Mouse (Mus musculus) gastrocnemius, postnatal 25 days (tissue): ENCODE measurements at regions not wholly inside any gene's neighbourhood (a gene's known extent, or its start where the extent isn't known, plus 50 kb on each side); places are given as distances from the start of the nearest gene placed in this dataset.

ENCODE experiments used
- DNase-seq: peaks from one replicate; pipeline ENCODE4 v3.0.0; 2022

DNA sequence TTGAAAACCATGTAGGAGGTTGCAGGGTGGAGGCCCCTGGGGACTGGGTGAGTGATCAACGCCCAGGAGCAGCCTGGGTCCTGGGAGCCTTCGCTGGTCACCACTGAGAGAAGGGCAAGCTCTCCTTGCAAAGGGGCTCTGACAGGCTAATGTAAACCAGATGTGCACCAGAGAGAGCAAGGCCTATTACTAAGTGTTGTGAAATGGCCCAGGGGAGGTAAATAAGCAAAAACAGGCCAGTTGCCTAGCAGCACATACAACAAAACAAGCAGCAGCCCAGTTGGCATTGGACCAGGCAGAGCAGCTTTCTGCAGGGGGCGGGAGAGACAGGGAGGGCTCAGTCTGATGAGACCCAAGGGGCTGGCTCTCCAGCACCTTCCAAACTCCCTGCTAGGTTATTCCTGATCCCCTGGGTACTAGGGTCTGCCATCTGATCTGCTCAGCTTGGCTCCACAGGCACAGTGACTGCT is 239.5 kb upstream of the Fggy start:
- peak; percentile 78 for DNase-seq

DNA sequence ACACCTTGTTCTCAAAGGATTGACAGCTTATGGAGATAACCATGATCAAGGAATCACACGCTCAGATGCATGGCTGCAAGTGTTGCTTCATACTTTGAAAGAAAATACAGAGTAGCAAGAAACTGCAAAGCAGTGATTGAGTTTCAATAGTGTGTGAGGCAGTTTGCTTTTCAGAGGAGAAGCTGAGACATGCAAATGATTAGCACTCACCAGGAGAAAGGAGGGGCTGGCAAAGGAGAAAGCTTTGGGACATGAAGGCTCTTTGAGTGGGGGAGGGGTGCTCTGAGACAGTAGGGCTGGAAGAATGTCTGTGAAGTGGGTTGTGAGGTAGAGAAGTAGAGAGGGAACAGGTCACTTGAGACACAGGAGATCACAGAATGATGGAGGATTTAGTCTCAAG is 238.7 kb upstream of the Fggy start:
- no peak for DNase-seq

DNA sequence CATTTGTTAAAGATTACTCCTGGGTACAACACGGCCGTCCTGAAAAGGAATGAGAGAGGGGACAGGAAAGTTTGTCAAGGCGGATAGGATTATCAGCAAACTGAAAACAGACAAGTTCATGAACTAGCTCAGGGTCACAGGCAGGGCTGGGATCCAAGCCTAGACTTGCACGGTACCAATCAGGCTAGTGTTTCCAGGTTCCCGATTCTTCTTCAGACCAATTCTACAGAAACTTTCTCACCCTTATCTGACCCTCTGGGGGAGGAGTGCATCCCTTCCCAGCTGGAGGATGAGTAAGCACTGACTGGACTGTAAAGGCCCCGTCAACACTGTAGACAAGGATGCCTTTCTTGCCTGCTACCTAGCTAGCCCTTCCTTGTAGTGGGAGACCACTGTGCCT is 238.3 kb upstream of the Fggy start:
- no peak for DNase-seq

DNA sequence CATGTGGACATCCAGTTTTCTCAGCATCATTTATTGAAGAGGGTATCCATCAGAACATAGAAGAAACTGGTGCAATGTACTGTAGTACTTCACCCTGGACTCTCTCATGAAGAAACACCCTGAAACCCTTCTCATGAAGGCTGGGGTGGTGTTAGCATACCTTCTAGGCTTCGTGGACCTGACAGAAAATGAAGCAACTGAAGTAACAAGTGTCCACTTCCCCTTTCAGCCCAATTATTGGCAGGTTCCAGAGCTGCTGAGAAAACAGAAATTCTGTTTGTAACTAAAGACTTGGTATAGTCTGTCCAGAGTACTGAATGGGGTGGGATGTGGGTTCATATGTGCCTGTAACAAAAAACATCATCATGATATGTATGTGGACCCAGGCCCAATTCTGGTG is 231.4 kb upstream of the Fggy start:
- no peak for DNase-seq

DNA sequence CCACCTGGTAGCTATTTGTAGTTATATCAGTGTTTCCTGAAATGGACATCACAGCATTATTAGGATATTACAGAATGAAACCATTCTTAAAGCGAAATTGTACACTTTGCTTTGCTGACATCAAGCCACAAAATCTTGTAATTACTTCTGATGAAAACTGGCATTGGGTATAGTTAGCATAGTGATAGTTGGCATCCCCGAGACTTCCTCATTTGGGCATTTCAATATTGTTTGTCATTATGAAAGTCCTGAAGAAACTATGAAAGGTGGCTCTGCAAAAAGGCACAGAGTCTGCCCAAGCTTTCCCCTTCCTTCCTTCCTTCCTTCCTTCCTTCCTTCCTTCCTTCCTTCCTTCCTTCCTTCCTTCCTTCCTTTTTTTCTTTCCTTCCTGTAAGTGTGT is 217.5 kb upstream of the Fggy start:
- no peak for DNase-seq

DNA sequence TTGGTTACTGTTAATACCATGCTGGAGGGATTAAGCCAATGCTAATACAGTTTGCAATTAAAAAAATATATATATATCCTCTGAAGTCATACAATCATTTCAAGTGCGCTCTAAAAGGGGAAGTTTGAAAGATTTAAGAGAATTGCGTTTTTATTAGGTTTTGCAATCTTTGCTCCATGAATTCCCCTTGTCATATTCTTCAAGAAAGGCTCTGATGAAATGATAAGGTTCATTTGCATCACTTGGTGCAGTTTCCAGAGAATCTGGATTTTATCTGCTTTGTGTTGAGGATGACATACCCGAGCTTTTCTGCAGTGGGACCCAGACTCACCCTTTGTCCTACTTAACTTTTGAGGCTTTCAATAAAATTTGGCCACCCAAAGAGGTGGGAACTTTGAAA is 216.4 kb upstream of the Fggy start:
- DNase-seq, result no peak

DNA sequence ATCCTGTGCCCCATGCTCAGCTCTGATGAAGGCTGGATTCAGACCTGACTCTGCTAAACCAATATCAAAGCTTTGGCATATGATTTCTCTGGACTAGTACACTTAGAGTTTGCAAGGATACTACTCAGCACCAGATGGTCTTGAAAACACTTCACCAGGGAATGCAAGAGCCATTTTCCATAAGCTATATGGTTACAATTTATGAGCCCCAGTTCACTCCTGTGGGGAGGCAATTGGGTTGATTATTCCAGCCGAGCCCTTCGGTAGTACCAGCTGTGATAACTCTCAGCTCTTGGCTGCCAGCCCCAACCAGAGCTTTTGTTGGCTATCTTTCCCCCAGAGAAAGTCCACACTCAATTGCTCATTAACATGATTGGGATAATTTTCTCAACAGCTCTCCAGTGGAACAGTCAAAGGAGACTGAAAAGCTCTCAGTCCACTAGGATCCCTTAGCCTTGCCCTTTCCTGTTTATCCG is 210.5 kb upstream of the Fggy start:
- no peak for DNase-seq

DNA sequence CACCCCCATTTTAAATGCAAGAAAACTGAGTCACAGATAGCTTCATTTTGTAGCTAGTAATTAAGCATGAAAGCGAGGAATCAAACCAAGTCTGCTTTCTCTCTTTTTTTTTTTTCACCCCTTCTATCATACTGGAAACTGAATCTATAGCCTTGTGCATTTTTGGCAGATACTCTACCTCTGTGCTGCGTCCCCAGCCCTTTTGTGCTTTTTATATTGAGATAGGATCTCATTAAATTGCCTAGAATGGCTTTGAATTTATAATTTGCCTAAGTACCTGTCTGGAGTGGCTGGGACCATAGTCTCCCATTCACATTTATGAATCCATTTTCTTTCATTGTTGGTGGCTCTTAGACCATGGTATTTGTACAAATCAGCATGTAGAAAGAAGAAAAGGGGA is 209.9 kb upstream of the Fggy start:
- no peak for DNase-seq

DNA sequence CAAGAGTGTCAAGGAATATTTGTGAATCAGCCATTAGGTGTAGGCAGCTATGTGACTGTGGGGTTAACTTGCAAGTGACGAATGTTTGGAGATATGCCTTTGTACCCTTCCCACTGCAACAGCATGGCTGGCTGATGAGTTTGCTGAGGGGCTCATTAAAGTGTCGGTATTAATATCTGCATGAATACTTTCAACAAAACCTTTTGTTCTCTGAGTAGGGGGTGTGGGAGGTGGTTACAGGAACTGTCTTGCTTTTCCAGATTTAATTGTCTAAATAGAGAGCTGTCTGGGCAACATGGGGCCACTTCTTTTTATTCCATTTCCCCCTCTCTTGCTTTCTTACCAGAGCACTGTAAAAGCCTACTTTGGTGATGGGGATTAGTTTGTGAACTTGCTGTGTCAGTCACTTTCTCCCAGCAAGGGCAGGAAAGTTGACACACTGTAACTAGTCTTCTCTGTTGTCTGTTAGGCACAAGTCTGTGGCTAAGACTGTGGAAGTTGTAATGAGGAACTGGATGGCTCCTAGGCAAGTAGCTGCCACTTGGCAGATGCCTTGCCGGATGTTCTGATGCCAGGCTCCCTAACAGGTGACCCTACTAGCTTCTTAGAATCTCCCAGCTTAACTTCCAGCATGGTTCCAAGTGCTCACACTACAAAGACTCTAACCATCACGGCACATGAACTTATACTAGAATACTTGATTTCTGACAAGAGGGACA is 208.7 kb upstream of the Fggy start:
- DNase-seq, result no peak

DNA sequence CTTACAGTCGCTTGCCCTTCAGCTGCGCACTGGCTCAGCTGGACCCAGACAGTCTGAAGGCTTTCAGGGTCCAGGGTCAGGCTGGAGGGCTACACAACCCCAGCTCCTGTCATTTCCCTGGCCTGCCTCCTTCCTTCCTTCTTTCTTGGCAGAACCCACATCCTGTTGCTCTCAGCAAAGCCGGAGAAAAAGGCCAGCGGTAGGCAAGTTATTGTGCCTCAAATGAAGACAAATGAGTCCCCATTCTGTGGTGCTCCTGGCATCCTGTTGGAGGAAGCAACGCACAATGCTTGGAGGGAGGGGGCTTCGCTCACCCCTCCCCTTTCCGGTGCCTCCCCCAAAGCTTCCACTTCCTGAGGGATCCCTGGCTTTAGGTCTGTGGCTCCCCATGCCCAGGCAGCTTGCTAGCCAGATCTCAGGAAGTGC is 203.4 kb upstream of the Fggy start:
- DNase-seq, result peak; percentile 37

DNA sequence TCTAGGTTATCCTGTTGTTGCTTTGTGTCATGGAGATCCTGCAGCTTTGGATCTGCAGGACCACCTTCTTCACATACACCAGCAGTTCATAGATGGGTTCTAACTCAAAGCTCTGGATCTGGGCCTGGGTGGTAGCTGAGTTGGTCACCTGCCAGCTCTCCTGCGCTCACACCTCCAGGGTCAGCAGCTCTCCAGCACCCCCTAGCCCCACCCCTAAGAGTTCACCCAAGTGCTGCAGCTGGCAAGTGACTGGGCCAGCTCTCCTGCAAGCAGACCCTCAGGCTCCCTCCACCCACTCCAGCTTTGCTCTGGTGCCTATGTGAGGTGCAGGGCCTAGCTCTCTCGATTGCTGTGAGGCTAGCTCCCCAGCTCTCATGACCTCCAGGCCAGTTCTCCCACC is 198.6 kb upstream of the Fggy start:
- no peak for DNase-seq

DNA sequence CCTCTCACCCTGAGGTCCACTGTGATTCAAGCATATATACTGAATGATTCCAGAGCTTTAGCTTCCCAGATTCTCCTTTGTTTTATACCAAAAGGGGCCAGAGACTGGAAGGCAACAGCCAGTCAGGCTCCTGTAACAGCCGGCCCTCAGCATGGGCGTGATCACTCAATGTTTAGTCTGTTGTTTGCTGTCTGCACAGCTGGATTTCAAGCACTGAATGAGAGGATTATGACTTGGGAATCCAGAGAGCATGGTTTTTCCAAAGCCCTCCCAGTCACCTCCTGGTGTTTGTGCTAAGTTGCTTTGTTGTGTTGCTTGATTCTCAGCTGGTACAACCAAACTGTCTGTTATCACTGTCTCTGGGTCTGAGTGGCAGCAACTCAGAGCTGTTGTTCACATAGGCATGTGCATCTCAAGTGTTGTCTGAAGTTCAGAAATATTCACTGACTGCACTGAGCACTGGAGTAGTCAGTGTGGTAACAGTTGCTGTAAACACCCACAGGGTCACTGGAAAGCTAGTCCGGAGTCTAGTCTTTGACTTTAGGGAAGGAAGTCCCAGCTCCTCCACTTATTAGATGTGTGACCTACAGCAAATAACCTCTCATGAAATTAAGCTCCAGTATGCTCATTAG is 196.9 kb upstream of the Fggy start:
- no peak for DNase-seq

DNA sequence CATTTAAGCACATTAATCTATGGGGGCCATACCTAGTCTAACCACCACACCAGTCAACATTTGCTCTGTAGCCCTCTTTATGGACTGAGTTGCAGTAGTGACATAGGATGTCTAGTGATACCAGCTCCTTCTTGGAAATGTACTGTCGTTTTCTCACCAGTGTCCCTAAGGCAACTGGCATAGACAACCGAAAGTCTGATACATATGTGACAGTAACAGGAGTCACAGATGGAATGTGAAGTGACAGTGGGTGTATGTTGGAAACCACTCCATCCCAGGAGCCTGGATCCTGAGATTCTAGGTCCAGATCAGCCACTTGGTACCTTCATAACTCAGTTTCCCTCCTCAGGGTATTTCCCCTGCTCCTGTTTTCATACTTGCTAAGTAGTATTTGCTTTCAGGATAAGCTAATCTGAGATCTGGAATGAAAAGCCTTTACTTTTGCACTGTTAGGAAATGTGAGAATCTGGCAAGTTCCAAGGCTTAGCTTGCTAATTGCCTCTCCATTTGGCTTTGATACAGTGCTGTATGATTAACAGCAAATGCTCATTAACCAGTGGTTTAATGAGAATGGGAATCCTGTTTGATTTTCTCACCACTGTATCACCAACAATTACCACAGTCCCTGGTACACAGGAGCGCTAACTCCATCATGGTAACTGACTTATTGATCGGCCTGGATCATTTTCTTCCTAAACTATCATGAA is 192.8 kb upstream of the Fggy start:
- DNase-seq, result no peak

DNA sequence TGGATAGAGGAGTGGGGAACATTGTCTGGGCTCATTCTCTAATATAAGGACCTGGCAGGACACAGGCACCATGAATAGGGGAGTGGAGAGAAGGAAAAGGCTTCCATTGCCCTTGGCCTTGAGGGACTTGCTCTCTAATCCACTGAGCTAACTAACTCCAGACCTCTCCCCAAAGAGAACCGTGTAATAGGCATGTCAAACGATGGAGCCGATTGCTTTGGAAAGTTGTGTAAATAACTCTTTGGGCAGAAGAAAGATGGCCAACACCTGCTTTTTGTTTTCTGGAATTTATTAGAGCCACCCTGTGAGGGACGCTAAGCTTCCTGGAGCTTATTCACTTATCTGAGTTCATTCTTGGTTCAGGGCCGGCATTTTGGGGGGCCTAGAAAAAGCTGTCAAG is 180.9 kb upstream of the Fggy start:
- no peak for DNase-seq

DNA sequence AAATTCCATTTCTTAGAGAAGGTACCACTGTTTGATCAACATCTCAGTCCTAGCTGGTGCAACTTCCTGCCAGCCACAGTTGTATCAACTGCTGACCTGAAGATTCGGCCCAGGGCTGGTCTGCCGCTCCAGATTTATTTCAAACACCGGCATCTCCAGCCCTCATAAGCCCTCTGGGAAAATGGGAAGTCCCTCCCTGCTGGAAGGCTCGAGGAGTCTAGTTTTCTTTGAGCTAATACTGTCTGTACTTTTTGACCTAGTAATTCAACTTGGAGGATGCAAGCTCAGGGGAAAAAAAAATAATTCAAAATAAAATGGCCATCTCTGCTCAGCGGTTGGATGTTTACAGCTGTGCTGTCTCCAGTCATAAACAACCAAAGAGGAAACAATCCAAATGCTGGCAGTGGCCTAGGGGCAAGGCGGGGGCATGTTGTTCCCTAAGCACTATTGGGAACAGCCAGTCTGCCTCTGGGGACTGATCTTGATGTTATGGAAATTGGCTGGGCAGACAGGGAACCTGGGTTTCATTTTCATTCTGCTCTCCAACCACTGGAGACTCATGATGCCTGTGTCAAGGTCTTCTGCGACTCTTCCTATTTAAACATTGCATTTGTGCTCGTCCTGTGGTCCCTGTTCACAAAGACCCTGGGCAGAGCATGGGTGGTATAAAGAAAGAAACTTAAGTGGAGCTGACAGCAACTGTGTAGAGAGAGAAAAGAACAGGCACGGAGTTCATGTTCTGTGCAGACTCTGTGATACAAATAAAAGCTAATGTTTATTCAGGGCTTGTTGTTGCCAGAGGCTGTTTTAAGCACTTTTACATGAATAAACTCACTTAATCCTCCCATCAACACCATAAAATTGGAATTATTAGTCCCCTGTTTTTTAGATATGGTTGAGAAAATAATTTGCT is 179.8 kb upstream of the Fggy start:
- peak; percentile 64 for DNase-seq

DNA sequence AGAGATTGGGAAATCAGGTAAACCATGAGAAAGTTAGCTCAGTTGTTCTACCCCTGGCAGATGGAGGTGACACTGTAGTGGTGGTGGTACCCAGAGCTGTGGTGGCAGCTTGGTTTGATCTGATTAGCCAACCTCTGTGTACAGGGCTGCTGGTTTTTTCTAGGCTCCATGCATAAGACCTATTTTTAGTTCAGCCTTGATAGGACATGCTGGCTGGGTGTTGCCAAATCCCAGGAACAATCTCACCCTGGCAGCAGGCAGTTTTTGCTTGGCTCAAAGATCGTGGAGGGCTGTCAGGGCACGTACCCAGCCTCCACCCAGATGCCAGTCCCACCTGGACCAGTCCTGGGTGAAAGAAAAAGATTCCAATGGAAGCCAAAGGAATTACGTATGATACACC is 178.7 kb upstream of the Fggy start:
- peak; percentile 30 for DNase-seq

DNA sequence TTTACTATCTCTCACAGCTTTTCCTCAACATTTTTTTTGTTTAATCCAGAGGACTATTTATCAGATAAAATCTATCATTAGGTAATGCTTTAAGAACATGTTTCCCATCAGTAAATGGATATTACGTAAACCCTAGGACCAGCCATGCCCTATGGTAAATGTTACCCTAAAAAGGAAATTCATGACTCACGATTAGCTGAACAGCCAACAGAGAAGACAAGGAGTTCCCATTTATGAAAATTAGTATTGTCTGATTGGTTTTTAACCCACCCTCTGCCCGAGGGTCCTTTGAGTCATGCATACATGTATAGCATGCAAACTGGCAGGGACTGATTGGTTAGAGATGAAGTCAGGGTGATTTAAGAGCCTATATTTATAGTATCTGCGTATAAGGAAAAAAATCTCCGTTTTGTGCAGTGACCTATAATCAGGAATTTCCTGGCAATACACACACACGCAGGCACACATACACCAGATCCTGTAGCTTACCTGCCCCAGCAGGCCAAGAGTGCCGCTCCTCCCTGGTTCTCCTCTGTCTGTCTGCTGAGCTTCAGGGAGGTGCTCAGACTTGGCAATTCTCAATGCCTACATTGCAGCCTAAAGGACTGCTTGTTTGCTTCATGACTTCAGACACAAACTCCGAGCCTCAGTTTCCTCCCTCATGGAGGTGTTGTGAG is 174.0 kb upstream of the Fggy start:
- DNase-seq, result no peak

DNA sequence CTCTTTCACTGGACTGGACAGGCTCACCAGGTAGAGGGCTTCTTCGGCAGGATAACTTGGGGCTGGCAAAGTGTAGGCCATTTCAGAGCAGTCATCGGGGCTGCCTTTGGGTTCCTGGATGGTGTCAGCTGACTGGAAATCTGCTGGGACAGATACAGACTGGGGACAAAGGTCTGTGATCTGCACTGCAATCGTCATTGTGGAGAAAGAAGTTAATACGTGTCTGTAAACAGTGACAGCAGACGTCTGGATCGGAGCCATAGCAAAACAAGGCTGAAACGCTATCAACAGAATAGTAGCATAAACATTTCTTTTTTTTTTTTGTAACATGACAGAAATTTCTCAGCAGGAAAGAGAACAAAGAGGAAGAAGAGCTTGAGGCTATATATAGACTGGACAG is 171.8 kb upstream of the Fggy start:
- no peak for DNase-seq

DNA sequence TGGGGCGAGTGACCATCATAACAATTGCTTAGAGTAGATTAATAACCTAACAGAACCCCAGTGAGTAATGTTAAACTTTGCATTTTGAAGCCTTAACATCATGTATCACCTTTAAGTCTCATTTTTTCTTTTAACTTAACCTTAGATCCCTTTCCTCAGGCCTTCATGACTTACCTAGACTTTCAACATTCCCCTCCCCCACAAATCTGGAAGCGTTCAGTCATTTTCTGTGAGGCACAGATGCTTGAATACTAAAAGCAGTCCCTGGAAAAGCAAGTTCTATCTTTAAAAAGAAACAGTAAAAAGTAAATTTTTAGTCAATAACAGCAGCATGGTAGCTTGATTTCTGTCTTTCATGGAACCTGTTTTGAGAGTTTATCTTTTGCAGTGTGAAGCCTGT is 171.3 kb upstream of the Fggy start:
- no peak for DNase-seq

DNA sequence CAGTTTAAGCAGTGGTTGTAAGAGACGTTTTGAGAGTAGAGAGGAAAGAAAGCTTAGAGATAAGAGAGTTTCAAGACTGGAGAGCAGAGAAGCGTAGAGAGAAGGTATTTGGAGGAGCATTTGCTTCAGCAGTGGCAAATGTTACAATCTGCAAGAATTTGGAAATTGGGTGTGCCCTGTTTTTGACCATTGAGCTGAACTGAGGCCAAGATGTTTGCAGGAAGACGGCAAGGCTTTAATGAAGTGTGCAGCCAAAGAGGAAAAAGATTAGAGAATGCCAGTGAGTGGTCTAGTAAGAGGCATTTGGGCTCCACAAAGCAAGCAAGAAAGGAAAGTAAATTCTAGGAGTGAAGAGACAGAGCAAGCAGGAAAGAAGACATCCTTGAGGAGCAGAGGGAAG is 168.8 kb upstream of the Fggy start:
- DNase-seq, result peak; percentile 13

DNA sequence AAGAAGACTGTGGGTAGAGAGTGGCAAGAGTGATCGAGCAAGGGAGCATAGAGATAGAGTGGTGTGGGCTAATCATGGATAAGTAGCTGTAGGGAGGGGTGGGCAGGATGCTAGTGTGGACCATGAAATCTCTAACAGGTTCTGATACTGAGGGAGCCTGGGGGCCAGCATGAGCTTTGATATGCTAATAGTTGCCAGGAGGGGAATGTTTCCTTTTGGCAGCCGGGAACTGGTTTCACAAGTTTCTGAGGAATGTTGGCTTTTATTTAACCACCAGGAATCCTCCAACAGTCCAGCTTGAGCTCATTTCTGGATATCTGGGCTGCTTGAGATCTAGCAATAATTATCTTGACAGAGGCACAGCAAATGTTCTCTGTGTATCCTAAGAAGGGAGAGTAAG is 167.7 kb upstream of the Fggy start:
- peak; percentile 33 for DNase-seq

DNA sequence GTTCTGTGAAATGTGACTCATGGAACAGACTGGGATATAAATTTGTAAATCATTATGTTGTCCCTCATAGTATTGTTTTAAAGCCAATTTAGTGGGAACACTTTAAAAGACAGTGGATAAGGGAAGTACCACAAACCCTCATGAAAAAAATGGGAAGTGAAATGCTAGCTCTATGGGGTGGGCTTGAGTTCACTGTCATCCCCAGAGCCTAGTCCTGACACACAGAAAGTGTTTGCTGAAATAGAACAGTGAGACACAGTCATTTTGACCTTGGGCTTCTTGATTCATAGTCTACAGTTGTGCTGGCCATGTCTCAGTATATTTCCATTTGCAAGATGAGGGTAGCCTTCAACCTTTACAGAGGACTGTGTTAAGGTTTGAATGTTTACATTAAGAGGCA is 166.8 kb upstream of the Fggy start:
- no peak for DNase-seq
